Mouse (Mus musculus): ENCODE results near the gene Asns. TPM values are rescaled to one million over a fixed set of nuclear protein-coding genes. Genes with fewer than 3 reads are reported as not detected.

Gene Asns
- polyA plus RNA-seq, 1 experiment from 2014 or later, result 44.6 TPM

- H3K4me1 ChIP-seq (ENCODE audit: control insufficient read depth, insufficient read depth, low read length), result no peaks in the 10 kb centered on the region
- DNase-seq (ENCODE audit: low spot score, missing footprints) (no peak), ATAC-seq (ENCODE audit: low FRiP score) (no peak)
- 87% methylated on average over 3 of the region's 3 CpGs for WGBS
- no peaks in the 10 kb centered on the region for H3K36me3 ChIP-seq (ENCODE audit: control insufficient read depth, insufficient read depth, low read length)
- H3K9me3 ChIP-seq (ENCODE audit: control insufficient read depth, low read length), result no peaks in the 10 kb centered on the region
- no peaks in the 10 kb centered on the region for H3K27me3 ChIP-seq (ENCODE audit: control insufficient read depth, insufficient read depth, low read length)
- no peak overlapping the region for H3K4me3 ChIP-seq (ENCODE audit: low read depth, low read length)
- no peak overlapping the region for H3K4me2 ChIP-seq
- H3K9ac ChIP-seq (ENCODE audit: low read length), result no peak overlapping the region
- H3K27ac ChIP-seq (ENCODE audit: low read depth, low read length), result no peak overlapping the region
These were observed 18.8 kb upstream of the Asns start for GRCm38 (mm10) chr6:7711837-7712330.

DNA sequence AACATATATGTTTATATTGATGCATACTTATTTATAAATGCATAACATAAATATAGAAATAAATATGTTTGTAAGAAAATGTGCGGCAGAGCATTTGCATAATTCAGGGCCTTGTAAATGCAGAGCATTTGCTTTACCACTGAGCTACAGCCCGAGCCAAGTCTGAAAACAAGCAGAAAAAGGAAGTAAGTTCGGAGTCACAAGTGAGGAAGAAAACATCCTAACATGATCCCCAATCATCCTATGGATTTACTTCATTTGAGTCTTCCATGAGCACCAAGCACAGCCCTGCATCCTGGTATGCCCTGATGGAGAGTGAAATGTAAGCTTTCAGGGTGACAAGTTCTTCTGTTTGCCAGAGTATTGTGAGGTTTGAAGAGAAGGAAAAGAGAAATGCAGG is 15.2 kb upstream of the Asns start:
- no peaks in the 10 kb centered on the region for H3K9me3 ChIP-seq (ENCODE audit: control insufficient read depth, low read length)
- no peak overlapping the region for H3K27ac ChIP-seq (ENCODE audit: low read depth, low read length)
- no peak overlapping the region for H3K9ac ChIP-seq (ENCODE audit: low read length)
- peak; percentile 53 for DNase-seq (ENCODE audit: low spot score, missing footprints)
- no peaks in the 10 kb centered on the region for H3K36me3 ChIP-seq (ENCODE audit: control insufficient read depth, insufficient read depth, low read length)
- no peak overlapping the region for H3K4me3 ChIP-seq (ENCODE audit: low read depth, low read length)
- H3K27me3 ChIP-seq (ENCODE audit: control insufficient read depth, insufficient read depth, low read length), result no peaks in the 10 kb centered on the region
- no peak for ATAC-seq (ENCODE audit: low FRiP score)
- no peaks in the 10 kb centered on the region for H3K4me1 ChIP-seq (ENCODE audit: control insufficient read depth, insufficient read depth, low read length)
- WGBS, result 83% methylated on average over 3 of the region's 3 CpGs
- H3K4me2 ChIP-seq, result no peak overlapping the region

DNA sequence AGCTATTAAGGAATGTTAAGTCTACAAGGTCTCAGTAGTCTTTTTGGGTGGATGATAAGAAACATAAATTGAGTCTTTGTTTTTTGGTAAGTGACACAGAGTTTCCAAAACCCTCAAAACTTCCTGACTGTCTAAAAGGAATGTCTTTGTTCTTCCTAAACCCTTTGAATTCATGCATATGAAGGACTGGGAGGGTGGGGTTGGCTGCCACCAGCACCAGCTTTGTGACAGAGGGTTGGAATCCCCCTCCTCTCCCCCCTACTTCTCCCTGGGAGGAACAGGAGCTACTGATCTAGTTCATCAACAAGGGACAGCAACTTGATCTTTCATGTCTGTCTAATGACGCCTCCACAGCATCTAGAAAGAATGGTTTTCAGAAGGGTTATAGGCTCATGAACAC is 13.7 kb upstream of the Asns start:
- H3K36me3 ChIP-seq (ENCODE audit: control insufficient read depth, insufficient read depth, low read length), result no peaks in the 10 kb centered on the region
- no peaks in the 10 kb centered on the region for H3K9me3 ChIP-seq (ENCODE audit: control insufficient read depth, low read length)
- H3K4me2 ChIP-seq, result no peak overlapping the region
- WGBS, result 50% methylated on average over 1 of the region's 1 CpGs
- H3K27ac ChIP-seq (ENCODE audit: low read depth, low read length), result no peak overlapping the region
- ATAC-seq (ENCODE audit: low FRiP score) (no peak), DNase-seq (ENCODE audit: low spot score, missing footprints) (peak; percentile 45)
- no peak overlapping the region for H3K4me3 ChIP-seq (ENCODE audit: low read depth, low read length)
- no peaks in the 10 kb centered on the region for H3K4me1 ChIP-seq (ENCODE audit: control insufficient read depth, insufficient read depth, low read length)
- H3K27me3 ChIP-seq (ENCODE audit: control insufficient read depth, insufficient read depth, low read length), result no peaks in the 10 kb centered on the region
- no peak overlapping the region for H3K9ac ChIP-seq (ENCODE audit: low read length)

DNA sequence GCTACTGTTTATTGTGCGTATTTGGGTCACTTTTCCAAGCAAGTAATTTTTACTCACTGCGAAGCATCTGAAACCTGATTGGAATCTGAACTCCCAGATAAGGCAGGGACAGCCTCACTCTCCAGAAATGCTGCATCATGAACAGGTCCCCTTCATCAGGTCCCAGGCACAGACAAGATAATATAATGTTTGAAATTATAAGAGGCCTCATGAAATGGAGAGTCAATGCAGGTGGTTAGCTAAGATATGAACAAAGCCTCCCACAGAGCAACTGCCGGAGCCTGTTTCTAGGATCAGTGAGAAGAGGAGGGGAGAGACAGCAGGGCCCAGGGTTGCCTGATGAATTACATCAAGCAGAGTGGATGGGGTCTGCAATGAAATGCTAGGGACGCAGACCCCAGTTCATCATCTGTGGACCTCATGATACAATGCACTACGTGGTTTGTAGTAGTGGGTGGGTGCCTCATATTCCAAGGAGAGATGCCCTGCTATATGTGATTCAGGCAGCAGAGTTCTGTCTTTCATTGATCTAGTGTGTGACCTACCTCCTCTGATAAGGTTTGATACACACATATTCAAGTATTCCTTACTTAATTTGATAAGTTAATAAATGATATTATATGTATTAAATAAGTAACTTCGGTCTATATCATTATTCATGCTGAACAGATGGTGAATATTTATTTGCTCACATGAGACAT is 5.1 kb upstream of the Asns start:
- H3K9me3 ChIP-seq (ENCODE audit: control insufficient read depth, low read length), result no peaks in the 10 kb centered on the region
- no peaks in the 10 kb centered on the region for H3K36me3 ChIP-seq (ENCODE audit: control insufficient read depth, insufficient read depth, low read length)
- ATAC-seq (ENCODE audit: low FRiP score), result no peak
- no peak overlapping the region for H3K4me3 ChIP-seq (ENCODE audit: low read depth, low read length)
- DNase-seq (ENCODE audit: low spot score, missing footprints), result peak; percentile 51
- H3K27me3 ChIP-seq (ENCODE audit: control insufficient read depth, insufficient read depth, low read length), result no peaks in the 10 kb centered on the region
- no peak overlapping the region for H3K9ac ChIP-seq (ENCODE audit: low read length)
- H3K27ac ChIP-seq (ENCODE audit: low read depth, low read length), result no peak overlapping the region
- no peak overlapping the region for H3K4me2 ChIP-seq
- no peaks in the 10 kb centered on the region for H3K4me1 ChIP-seq (ENCODE audit: control insufficient read depth, insufficient read depth, low read length)
- 86% methylated on average over 6 of the region's 6 CpGs for WGBS

GRCm38 (mm10) chr6:7697077-7697643 is 4.1 kb upstream of the Asns start:
- H3K4me1 ChIP-seq (ENCODE audit: control insufficient read depth, insufficient read depth, low read length), result no peaks in the 10 kb centered on the region
- H3K36me3 ChIP-seq (ENCODE audit: control insufficient read depth, insufficient read depth, low read length), result no peaks in the 10 kb centered on the region
- H3K27ac ChIP-seq (ENCODE audit: low read depth, low read length), result no peak overlapping the region
- H3K9ac ChIP-seq (ENCODE audit: low read length), result no peak overlapping the region
- no peak for DNase-seq (ENCODE audit: low spot score, missing footprints)
- H3K4me2 ChIP-seq, result no peak overlapping the region
- no peaks in the 10 kb centered on the region for H3K27me3 ChIP-seq (ENCODE audit: control insufficient read depth, insufficient read depth, low read length)
- ATAC-seq (ENCODE audit: low FRiP score), result no peak
- no peak overlapping the region for H3K4me3 ChIP-seq (ENCODE audit: low read depth, low read length)
- 86% methylated on average over 4 of the region's 4 CpGs for WGBS
- no peaks in the 10 kb centered on the region for H3K9me3 ChIP-seq (ENCODE audit: control insufficient read depth, low read length)

DNA sequence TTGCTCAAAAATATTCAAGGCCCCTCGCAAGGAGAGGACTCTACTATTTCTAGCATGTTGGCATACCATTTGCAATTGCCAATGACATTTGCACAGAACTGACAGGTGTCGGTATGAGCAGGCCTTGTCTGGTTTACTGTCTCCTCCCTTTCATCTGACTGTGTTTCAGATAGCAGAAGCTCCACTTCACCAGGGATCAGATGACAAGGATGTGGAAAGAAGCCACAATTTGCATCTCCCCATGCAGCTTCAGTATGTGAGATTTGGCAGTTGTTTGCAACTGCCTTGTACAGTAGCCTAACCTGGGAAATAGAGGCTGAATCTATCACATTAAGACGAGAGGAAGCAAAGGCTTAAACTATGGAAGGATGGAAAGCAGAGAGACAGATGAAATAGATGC is 3.6 kb upstream of the Asns start:
- WGBS, result 80% methylated on average over 3 of the region's 3 CpGs
- Histone ChIP-seq H3K9me3 (ENCODE audit: control insufficient read depth, low read length) (no peaks in the 10 kb centered on the region), H3K27ac (ENCODE audit: low read depth, low read length) (no peak overlapping the region), H3K4me1 (ENCODE audit: control insufficient read depth, insufficient read depth, low read length) (no peaks in the 10 kb centered on the region), H3K36me3 (ENCODE audit: control insufficient read depth, insufficient read depth, low read length) (no peaks in the 10 kb centered on the region), H3K27me3 (ENCODE audit: control insufficient read depth, insufficient read depth, low read length) (no peaks in the 10 kb centered on the region), H3K4me3 (ENCODE audit: low read depth, low read length) (no peak overlapping the region), H3K4me2 (no peak overlapping the region), H3K9ac (ENCODE audit: low read length) (no peak overlapping the region)
- DNase-seq (ENCODE audit: low spot score, missing footprints) (peak; percentile 31), ATAC-seq (ENCODE audit: low FRiP score) (no peak)

DNA sequence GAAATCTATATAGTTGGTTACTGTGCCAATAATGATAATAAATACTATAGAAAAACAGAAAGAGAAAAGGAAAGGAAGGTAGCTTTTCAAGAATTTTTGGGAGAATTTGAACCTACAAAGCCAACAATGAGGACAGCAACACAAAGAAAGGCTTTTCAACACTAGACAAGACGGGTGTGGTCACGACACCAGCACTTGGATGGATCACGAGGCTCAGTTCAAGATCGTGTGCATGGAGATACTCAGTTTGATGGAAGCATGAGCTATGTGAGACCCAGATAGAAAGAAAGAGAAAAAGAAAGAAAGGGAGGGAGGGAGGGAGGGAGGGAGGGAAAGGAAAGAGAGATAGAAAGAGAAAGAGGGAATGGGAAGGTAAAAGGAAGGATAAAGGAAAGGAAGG is 2.8 kb upstream of the Asns start:
- no peaks in the 10 kb centered on the region for H3K27me3 ChIP-seq (ENCODE audit: control insufficient read depth, insufficient read depth, low read length)
- no peaks in the 10 kb centered on the region for H3K4me1 ChIP-seq (ENCODE audit: control insufficient read depth, insufficient read depth, low read length)
- H3K9ac ChIP-seq (ENCODE audit: low read length), result no peak overlapping the region
- ATAC-seq (ENCODE audit: low FRiP score) (no peak), DNase-seq (ENCODE audit: low spot score, missing footprints) (no peak)
- no peak overlapping the region for H3K27ac ChIP-seq (ENCODE audit: low read depth, low read length)
- H3K9me3 ChIP-seq (ENCODE audit: control insufficient read depth, low read length), result no peaks in the 10 kb centered on the region
- 88% methylated on average over 4 of the region's 4 CpGs for WGBS
- no peak overlapping the region for H3K4me2 ChIP-seq
- no peaks in the 10 kb centered on the region for H3K36me3 ChIP-seq (ENCODE audit: control insufficient read depth, insufficient read depth, low read length)
- no peak overlapping the region for H3K4me3 ChIP-seq (ENCODE audit: low read depth, low read length)

- H3K4me1 ChIP-seq (ENCODE audit: control insufficient read depth, insufficient read depth, low read length), result no peaks in the 10 kb centered on the region
- DNase-seq (ENCODE audit: low spot score, missing footprints) (peak; percentile 82), ATAC-seq (ENCODE audit: low FRiP score) (no peak)
- WGBS, result 66% methylated on average over 5 of the region's 5 CpGs
- no peaks in the 10 kb centered on the region for H3K9me3 ChIP-seq (ENCODE audit: control insufficient read depth, low read length)
- H3K36me3 ChIP-seq (ENCODE audit: control insufficient read depth, insufficient read depth, low read length), result no peaks in the 10 kb centered on the region
- no peak overlapping the region for H3K9ac ChIP-seq (ENCODE audit: low read length)
- H3K4me2 ChIP-seq, result no peak overlapping the region
- no peak overlapping the region for H3K27ac ChIP-seq (ENCODE audit: low read depth, low read length)
- no peaks in the 10 kb centered on the region for H3K27me3 ChIP-seq (ENCODE audit: control insufficient read depth, insufficient read depth, low read length)
- no peak overlapping the region for H3K4me3 ChIP-seq (ENCODE audit: low read depth, low read length)
These were observed 612 bp upstream of the Asns start for GRCm38 (mm10) chr6:7693666-7694065.

DNA sequence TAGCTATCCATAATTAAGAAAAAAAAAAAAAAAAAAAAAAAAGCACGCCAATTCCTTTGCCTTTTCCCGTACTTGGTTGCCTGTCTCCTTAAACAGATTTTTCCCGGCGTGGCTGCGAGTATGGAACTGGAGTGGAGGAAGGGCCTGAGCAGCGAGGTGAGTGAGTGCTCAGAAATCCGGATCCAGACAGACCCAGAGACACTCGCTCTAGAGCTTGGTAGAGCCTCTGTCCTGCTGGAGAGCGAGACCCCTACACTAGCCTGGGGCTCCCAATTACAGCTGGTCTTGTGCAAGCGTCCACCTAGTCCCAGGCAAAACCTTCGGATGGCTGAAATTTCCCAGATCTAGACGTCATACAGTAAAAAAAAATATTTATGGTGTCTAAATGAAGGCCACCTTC is 603 bp downstream of the Asns start:
- no peak overlapping the region for H3K27ac ChIP-seq (ENCODE audit: low read depth, low read length)
- ATAC-seq (ENCODE audit: low FRiP score), result peak; percentile 75

More for the DNA sequence above, 603 bp downstream of the Asns start:
- no peaks in the 10 kb centered on the region for H3K4me1 ChIP-seq (ENCODE audit: control insufficient read depth, insufficient read depth, low read length)
- H3K27me3 ChIP-seq (ENCODE audit: control insufficient read depth, insufficient read depth, low read length), result no peaks in the 10 kb centered on the region
- no peak for DNase-seq (ENCODE audit: low spot score, missing footprints)
- under 1% methylated on average over 12 of the region's 12 CpGs for WGBS
- H3K9ac ChIP-seq (ENCODE audit: low read length), result peak overlapping the region; percentile 59
- H3K4me3 ChIP-seq (ENCODE audit: low read depth, low read length), result peak overlapping the region; percentile 56
- H3K36me3 ChIP-seq (ENCODE audit: control insufficient read depth, insufficient read depth, low read length), result no peaks in the 10 kb centered on the region
- no peaks in the 10 kb centered on the region for H3K9me3 ChIP-seq (ENCODE audit: control insufficient read depth, low read length)
- peak overlapping the region; percentile 73 for H3K4me2 ChIP-seq
